Mouse (Mus musculus) telencephalon, adult 2 months (tissue): ENCODE measurements around the gene Klk1b8.
"Not testable (repeated sequence)": the region's sequence is repeated elsewhere in the genome, so short reads cannot be mapped to it uniquely, and the experiment has no call there.

Source experiments
- DNase-seq: peaks from one replicate; pipeline ENCODE4 v3.0.0-alpha.2; 2011; ENCODE audit warnings: low read depth, low spot score

The Klk1b8 gene

GRCm38 (mm10) chr7:43995577-43995976 is 45.1 kb downstream of the Klk1b8 start, which contains the start of gene Klk1b11:
TSS of gene Klk1b11 (plus strand) at chr7:43995877.
- not testable (repeated sequence) for DNase-seq
